Mouse (Mus musculus) lung, embryonic 16.5 days (tissue): ENCODE measurements at regions not wholly inside any gene's neighbourhood (a gene's known extent, or its start where the extent isn't known, plus 50 kb on each side); places are given as distances from the start of the nearest gene placed in this dataset.

ENCODE experiments used
- ATAC-seq: fragments of 200-750 bp; cut with Nextera tagmentation; 2 replicates; pipeline ENCODE4 v1.8.0; 2017; ENCODE audit warnings: low read depth, mild to moderate bottlenecking, moderate library complexity
- H3K27ac ChIP-seq: fragments of 300-500 bp; sonication (generic); 2 replicates; pipeline ENCODE4 v1.5.1; 2014; ENCODE audit warnings: mild to moderate bottlenecking, control low read depth, low read length
- H3K27me3 ChIP-seq: fragments of 300-500 bp; sonication (generic); 2 replicates; pipeline ENCODE4 v1.6.1; 2014; ENCODE audit warnings: low read depth, low read length, mixed read lengths; ENCODE audit not compliant: control insufficient read depth, insufficient read depth
- H3K36me3 ChIP-seq: fragments of 300-500 bp; sonication (generic); 2 replicates; pipeline ENCODE4 v1.6.1; 2014; ENCODE audit warnings: low read length; ENCODE audit not compliant: control insufficient read depth, insufficient read depth
- H3K4me1 ChIP-seq: fragments of 300-500 bp; sonication (generic); replicated peaks from 2 replicates; pipeline ENCODE4 v1.6.1; 2014; ENCODE audit warnings: low read length, mixed read lengths; ENCODE audit not compliant: control insufficient read depth, insufficient read depth
- H3K4me2 ChIP-seq: fragments of 300-500 bp; sonication (generic); 2 replicates; pipeline ENCODE4 v1.6.1; 2014; ENCODE audit warnings: low read depth, low read length, control low read depth
- H3K4me3 ChIP-seq: fragments of 300-500 bp; sonication (generic); 2 replicates; pipeline ENCODE4 v1.5.1; 2014; ENCODE audit warnings: mild to moderate bottlenecking, low read length, control low read depth
- H3K9ac ChIP-seq: fragments of 300-500 bp; sonication (generic); 2 replicates; pipeline ENCODE4 v1.6.1; 2014; ENCODE audit warnings: low read length, control low read depth
- H3K9me3 ChIP-seq: fragments of 300-500 bp; sonication (generic); 2 replicates; pipeline ENCODE4 v1.6.1; 2016; ENCODE audit warnings: low read length; ENCODE audit not compliant: control insufficient read depth
- WGBS: fragments of 180-500 bp; shearing (Covaris S2); extraction: QIAGEN DNeasy Blood & Tissue Kit; methylation state at CpG from one replicate; pipeline ENCODE4 v1.1.7; 2014; 5-methylcytosine and 5-hydroxymethylcytosine counted together

DNA sequence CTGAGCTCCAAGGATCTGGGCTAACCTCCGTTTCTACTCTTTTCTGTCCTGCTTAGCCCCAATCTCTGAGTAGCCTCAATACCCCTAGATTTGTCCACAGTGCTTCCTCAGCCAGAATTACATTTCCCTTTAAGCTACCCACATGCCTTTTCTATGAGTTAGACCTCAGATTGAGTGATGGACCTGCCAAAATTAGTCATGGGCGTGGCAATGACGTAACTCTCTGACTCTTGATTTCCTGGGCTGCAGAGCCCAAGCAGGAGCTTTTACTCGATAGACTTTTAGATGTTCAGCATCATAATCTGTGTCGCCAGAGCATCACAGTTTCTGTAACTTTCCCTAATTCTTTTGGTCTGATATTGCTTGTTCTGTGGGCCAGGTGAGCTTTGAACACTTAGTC, 186.9 kb upstream of the Rora start:
- no peak for ATAC-seq

DNA sequence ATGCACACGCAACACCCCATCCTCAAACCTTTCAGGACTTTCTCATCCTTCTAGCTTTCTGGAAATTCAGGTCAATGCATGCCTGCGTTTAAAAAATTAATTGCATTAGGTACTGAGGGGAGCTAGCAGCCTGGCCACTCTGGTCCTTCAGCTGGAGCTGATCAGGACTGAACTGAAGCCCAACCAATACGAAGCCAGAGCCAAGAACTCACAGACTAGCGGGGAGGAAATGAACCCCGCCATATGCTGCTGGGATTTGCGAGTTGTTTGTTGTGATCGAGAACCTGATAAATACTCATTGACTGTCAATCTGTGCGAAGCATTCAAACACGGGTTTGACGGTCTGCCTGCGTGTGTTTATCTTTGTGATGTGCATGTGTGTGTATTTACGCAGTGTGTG, 177.2 kb upstream of the Rora start:
- H3K9ac ChIP-seq: no peak overlapping the region
- no peaks in the 10 kb centered on the region for H3K4me1 ChIP-seq
- H3K9me3 ChIP-seq: no peaks in the 10 kb centered on the region
- ATAC-seq: no peak
- H3K36me3 ChIP-seq: no peaks in the 10 kb centered on the region
- H3K27me3 ChIP-seq: no peaks in the 10 kb centered on the region
- H3K4me2 ChIP-seq: no peak overlapping the region
- H3K27ac ChIP-seq: no peak overlapping the region
- 77% methylated on average over 12 of the region's 12 CpGs for WGBS
- H3K4me3 ChIP-seq: no peak overlapping the region

More for the DNA sequence above, 186.9 kb upstream of the Rora start:
- Histone ChIP-seq H3K27ac (no peak overlapping the region), H3K9ac (no peak overlapping the region), H3K9me3 (no peaks in the 10 kb centered on the region), H3K4me1 (0 out of 2 replicates have a peak, but pooled peaks cover 3% of the 10 kb centered on the region), H3K36me3 (no peaks in the 10 kb centered on the region), H3K4me3 (no peak overlapping the region), H3K27me3 (no peaks in the 10 kb centered on the region), H3K4me2 (no peak overlapping the region)
- WGBS: 66% methylated on average over 5 of the region's 5 CpGs

DNA sequence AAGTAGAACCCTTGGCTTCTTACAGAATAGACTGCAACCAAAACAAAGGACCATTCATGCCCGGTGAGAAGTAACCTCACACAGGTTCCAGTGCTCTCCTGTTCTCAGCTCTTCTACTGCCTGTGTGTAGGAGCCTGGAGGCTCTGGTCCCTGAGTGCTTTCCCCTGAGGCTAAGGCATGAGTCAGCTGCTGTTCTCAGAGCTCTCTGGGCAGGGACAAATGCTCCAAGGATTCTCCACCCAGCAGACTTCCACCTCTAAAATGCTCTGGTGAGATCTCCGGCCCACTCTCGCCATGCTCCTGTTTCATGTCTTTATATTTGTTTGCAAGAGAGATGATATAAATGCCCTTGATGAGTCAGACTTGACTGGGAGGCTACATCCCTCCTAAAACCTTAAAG, 176.1 kb upstream of the Rora start:
- H3K27me3 ChIP-seq: no peaks in the 10 kb centered on the region
- no peak for ATAC-seq
- no peak overlapping the region for H3K4me2 ChIP-seq
- H3K9ac ChIP-seq: no peak overlapping the region
- H3K4me3 ChIP-seq: no peak overlapping the region
- no peaks in the 10 kb centered on the region for H3K4me1 ChIP-seq
- no peak overlapping the region for H3K27ac ChIP-seq
- no peaks in the 10 kb centered on the region for H3K36me3 ChIP-seq
- 71% methylated on average over 3 of the region's 3 CpGs for WGBS
- no peaks in the 10 kb centered on the region for H3K9me3 ChIP-seq

DNA sequence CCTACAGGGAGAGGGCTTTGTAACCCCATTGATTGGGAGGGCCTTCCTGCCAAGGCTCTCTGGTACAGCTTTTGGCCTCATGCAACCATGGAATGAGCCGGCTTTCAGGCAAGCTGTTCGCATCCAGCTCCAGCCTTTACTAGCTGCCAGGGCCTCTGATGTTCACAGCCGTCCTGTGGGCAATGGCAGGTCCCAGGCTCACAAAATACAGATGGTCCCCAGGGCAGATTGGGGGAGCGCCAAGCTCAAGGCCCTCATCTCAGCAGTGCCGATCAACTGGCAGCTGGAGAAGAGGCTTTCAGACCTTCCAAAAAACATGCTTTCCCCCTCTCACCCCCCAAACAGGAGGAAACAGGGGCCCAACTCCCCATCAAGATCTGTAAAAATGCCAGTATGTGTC, 166.9 kb upstream of the Rora start:
- no peak for ATAC-seq
- Histone ChIP-seq H3K27me3 (no peaks in the 10 kb centered on the region), H3K9ac (no peak overlapping the region), H3K36me3 (no peaks in the 10 kb centered on the region), H3K9me3 (no peaks in the 10 kb centered on the region), H3K4me3 (no peak overlapping the region), H3K4me1 (no peaks in the 10 kb centered on the region), H3K27ac (no peak overlapping the region), H3K4me2 (no peak overlapping the region)
- WGBS: 77% methylated on average over 5 of the region's 5 CpGs

DNA sequence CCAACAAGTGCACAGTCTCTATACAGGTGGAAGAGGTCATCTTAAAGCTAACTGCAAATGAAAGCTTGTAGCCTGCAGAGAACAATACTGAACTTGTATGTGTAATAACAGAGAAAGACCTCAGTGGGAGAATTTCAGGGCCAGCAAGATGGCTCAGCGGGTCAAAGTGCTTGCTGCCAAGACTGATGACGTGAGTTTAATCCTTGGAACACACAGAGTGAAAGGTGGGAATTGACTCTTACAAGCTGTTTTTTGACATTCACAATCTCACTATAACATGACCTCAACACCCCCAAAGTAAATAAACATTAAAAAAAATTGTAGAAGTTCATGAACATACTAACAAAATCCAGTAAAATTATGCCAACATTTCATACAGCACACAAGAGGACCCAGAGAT, 162.4 kb upstream of the Rora start:
- Histone ChIP-seq H3K36me3 (no peaks in the 10 kb centered on the region), H3K27ac (no peak overlapping the region), H3K9me3 (no peaks in the 10 kb centered on the region), H3K4me3 (no peak overlapping the region), H3K27me3 (no peaks in the 10 kb centered on the region), H3K9ac (no peak overlapping the region), H3K4me1 (no peaks in the 10 kb centered on the region), H3K4me2 (no peak overlapping the region)
- ATAC-seq: no peak
- WGBS: 38% methylated on average over 2 of the region's 2 CpGs

DNA sequence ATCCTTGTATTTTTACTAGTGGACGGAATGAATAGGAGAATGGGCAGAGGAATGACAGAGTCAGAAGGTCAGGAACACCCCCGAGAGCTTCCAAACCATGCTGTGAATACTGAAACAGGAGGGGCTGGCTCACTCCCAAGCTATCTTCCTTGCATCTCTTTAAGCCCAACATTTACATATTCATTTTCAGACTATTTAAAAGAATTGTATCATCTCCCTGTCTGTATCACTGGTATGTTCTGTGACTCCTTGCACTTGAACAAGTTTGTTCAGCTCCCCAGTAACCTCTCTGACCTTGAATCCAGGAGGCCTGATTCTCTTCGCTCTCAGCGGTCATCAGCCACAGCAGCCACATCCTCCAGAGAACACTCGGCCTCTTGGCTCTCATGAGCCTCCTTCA, 132.4 kb upstream of the Rora start:
- H3K4me3 ChIP-seq: no peak overlapping the region
- H3K9ac ChIP-seq: no peak overlapping the region
- H3K4me1 ChIP-seq: no peaks in the 10 kb centered on the region
- WGBS: 64% methylated on average over 5 of the region's 5 CpGs
- ATAC-seq: no peak
- H3K36me3 ChIP-seq: no peaks in the 10 kb centered on the region
- no peak overlapping the region for H3K4me2 ChIP-seq
- H3K27me3 ChIP-seq: no peaks in the 10 kb centered on the region
- H3K9me3 ChIP-seq: no peaks in the 10 kb centered on the region
- H3K27ac ChIP-seq: no peak overlapping the region

DNA sequence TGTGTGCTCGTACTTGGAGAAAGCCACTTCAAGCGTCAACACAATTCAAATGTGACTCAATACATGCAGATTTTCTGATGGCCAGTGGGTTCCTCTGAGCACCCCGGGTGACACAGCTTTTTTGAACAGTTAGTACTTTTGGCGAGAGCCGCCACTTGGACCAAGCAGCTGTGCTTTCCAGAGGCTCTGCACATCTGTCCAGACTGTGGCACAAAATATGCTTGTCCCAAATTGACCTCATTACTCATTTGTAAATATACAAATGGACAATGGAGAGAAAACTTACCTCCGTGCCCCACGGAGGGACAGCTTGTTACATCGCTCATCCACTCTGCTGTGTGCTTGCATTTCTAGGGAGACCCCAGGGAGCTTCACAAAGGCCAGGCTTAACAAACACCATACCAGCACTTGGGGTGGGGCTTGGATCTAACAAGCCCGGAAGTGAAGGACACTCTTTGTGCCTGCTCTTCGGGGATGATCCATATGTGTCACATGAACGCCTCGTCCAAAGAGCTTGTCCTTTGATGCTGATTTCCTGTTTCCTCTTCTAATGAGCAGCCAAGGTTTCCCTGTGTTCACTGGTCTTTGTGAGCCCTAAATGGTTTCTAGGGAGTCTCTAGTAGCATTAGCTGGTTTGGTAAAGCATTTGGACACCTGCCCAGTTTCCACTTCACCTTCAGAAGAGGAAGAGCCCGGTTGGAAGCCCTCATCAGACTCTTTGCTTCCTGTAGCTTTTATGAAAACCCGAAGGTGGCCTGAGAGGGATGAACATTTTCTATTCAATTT, 91.6 kb upstream of the Rora start:
- Histone ChIP-seq H3K4me2 (no peak overlapping the region), H3K27ac (peak overlapping the region; percentile 7; the same call in 1 of the 2 replicates), H3K9me3 (no peaks in the 10 kb centered on the region), H3K36me3 (no peaks in the 10 kb centered on the region), H3K4me1 (peaks cover 2% of the 10 kb centered on the region; the same call in 1 of the 2 replicates), H3K9ac (no peak overlapping the region), H3K27me3 (no peaks in the 10 kb centered on the region), H3K4me3 (no peak overlapping the region)
- peak; percentile 57 for ATAC-seq
- WGBS: 46% methylated on average over 14 of the region's 14 CpGs

DNA sequence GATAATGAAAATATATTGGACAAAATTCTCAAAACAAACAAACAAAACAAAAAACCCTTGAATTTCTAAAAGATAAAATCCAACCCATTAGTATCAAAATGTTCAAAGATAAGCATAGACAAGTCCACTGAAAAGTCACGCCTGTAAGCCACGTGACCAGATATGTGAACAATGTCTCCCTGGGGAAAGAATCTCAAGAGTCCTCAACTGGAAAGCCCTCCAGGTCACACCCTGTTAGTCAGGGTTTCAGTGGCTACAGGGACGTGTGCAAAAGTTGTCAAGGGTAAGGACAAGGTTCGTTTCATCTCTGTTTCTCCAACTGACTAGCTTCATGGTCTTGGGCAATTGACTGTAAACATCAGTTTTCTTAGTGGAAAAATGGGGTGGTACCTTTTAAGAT, 90.4 kb upstream of the Rora start:
- ATAC-seq: peak; percentile 78
- Histone ChIP-seq H3K27me3 (no peaks in the 10 kb centered on the region), H3K9me3 (no peaks in the 10 kb centered on the region), H3K27ac (no peak overlapping the region; the same call in 1 of the 2 replicates), H3K9ac (no peak overlapping the region), H3K4me3 (no peak overlapping the region), H3K4me1 (peaks cover 2% of the 10 kb centered on the region; the same call in 1 of the 2 replicates), H3K4me2 (no peak overlapping the region), H3K36me3 (no peaks in the 10 kb centered on the region)
- 53% methylated on average over 4 of the region's 4 CpGs for WGBS

DNA sequence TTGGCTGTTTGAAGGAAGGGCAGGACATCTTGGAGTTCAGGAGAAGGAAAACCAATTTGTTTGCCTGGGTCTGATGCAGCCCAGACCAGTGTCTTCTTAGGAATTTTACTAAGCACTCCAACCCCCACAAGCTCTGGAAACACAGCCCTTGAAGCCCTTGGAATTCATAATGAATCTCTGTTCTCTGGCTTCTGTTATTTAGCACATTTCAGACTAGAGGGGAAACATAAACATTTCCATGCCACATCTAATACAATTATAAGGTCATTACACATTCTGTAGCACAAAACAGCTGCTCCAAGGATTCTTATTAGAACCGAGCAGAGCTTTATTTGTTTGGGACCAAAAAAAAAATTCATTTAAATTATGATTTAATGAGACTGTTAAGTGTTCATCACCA, 67.8 kb upstream of the Rora start:
- 27% methylated on average over 1 of the region's 1 CpGs for WGBS
- H3K9ac ChIP-seq: no peak overlapping the region
- H3K4me1 ChIP-seq: peaks cover 6% of the 10 kb centered on the region
- peak; percentile 77 for ATAC-seq
- H3K27me3 ChIP-seq: no peaks in the 10 kb centered on the region
- no peak overlapping the region for H3K4me3 ChIP-seq
- no peaks in the 10 kb centered on the region for H3K36me3 ChIP-seq
- peak overlapping the region; percentile 3; the same call in 1 of the 2 replicates for H3K27ac ChIP-seq
- H3K4me2 ChIP-seq: no peak overlapping the region
- no peaks in the 10 kb centered on the region for H3K9me3 ChIP-seq
